Mouse (Mus musculus): ENCODE data around the gene Lhfpl3. TPM values are rescaled to one million over a fixed set of nuclear protein-coding genes. Genes with fewer than 3 reads are reported as not detected.

Gene Lhfpl3
- total and polyA plus RNA-seq, 2 experiments from 2014 or later: 0.18 TPM; not detected in 1

DNA sequence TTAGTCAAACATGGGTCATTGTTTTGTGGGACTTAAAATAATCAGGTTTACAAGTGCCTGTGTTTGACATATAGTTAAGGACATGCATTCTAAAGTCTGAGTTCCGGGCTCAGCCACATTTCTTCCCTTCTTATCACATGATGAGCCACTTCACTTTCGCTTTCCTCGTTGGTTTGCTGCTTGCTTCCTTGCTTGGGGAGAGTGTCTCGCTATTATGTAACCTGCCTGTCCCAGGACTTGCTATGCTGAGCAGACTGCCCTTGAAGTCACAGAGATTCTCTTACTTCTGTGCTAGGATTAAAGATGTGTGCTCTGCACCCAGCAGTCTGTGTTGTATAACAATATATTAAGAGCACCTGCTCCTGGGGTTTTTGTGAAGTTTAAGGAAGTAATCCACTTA, 110.6 kb downstream of the Lhfpl3 start:
- H3K9ac ChIP-seq (replicated peaks; ENCODE audit: low read depth, low read length): no peak overlapping the region
- TF ChIP-seq CTCF (IDR thresholded peaks at IDR 0.05; ENCODE audit: low read depth) (no peak), EP300 (IDR thresholded peaks at IDR 0.05; ENCODE audit: low read depth) (no peak)
- no peaks in the 10 kb centered on the region for H3K36me3 ChIP-seq (replicated peaks; ENCODE audit: control insufficient read depth, insufficient read depth, low read length)
- no peaks in the 10 kb centered on the region for H3K4me1 ChIP-seq (ENCODE audit: control insufficient read depth, insufficient read depth)
- no peaks in the 10 kb centered on the region for H3K9me3 ChIP-seq (replicated peaks; ENCODE audit: control insufficient read depth, low read length)
- ATAC-seq (ENCODE audit: insufficient read depth, low read depth): no peak
- H3K4me2 ChIP-seq (ENCODE audit: low read depth, low read length): no peak overlapping the region
- no peak overlapping the region for H3K4me3 ChIP-seq (ENCODE audit: low read depth, low read length)
- DNase-seq (ENCODE audit: low spot score): no peak
- WGBS: 38% methylated on average over 4 of the region's 4 CpGs
- no peaks in the 10 kb centered on the region for H3K27me3 ChIP-seq (ENCODE audit: control insufficient read depth, insufficient read depth, low read length)
- no peak overlapping the region for H3K27ac ChIP-seq (ENCODE audit: low read depth)

- no peak for ATAC-seq (ENCODE audit: insufficient read depth, low read depth)
- Histone ChIP-seq H3K9me3 (replicated peaks; ENCODE audit: control insufficient read depth, low read length) (no peaks in the 10 kb centered on the region), H3K27me3 (ENCODE audit: control insufficient read depth, insufficient read depth, low read length) (no peaks in the 10 kb centered on the region), H3K4me1 (ENCODE audit: control insufficient read depth, insufficient read depth) (no peaks in the 10 kb centered on the region), H3K36me3 (replicated peaks; ENCODE audit: control insufficient read depth, insufficient read depth, low read length) (no peaks in the 10 kb centered on the region), H3K27ac (ENCODE audit: low read depth) (no peak overlapping the region), H3K4me2 (ENCODE audit: low read depth, low read length) (no peak overlapping the region), H3K9ac (replicated peaks; ENCODE audit: low read depth, low read length) (no peak overlapping the region), H3K4me3 (ENCODE audit: low read depth, low read length) (no peak overlapping the region)
- DNase-seq (ENCODE audit: low spot score): no peak
- 33% methylated on average over 1 of the region's 1 CpGs for WGBS
- TF ChIP-seq CTCF (IDR thresholded peaks at IDR 0.05; ENCODE audit: low read depth) (no peak), EP300 (IDR thresholded peaks at IDR 0.05; ENCODE audit: low read depth) (no peak)
These were observed 115.5 kb downstream of the Lhfpl3 start for GRCm38 (mm10) chr5:22861399-22861798.

DNA sequence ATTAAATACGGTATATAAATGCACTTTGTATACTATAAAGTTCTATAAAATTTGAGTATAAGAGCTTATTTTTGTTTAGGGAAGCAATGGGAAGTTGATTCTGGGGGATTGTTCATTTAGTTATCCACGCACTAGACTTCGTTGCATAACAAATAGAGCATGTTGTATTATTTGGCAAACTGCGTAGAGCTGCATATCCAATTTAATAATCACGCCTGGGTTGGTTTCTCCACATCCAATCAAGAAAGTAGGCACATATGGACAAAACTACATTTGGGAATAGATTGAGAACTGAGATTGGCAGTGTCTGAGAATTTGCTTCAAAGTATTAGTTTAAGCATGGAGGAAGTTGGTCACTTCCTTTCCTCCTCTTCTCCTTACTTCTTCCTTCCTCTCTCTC, 123.2 kb downstream of the Lhfpl3 start:
- no peaks in the 10 kb centered on the region for H3K36me3 ChIP-seq (replicated peaks; ENCODE audit: control insufficient read depth, insufficient read depth, low read length)
- ATAC-seq (ENCODE audit: insufficient read depth, low read depth) (no peak), DNase-seq (ENCODE audit: low spot score) (no peak)
- no peak overlapping the region for H3K4me3 ChIP-seq (ENCODE audit: low read depth, low read length)
- H3K9me3 ChIP-seq (replicated peaks; ENCODE audit: control insufficient read depth, low read length): no peaks in the 10 kb centered on the region
- H3K4me2 ChIP-seq (ENCODE audit: low read depth, low read length): no peak overlapping the region
- H3K27me3 ChIP-seq (ENCODE audit: control insufficient read depth, insufficient read depth, low read length): no peaks in the 10 kb centered on the region
- no peak overlapping the region for H3K9ac ChIP-seq (replicated peaks; ENCODE audit: low read depth, low read length)
- no peak overlapping the region for H3K27ac ChIP-seq (ENCODE audit: low read depth)
- TF ChIP-seq CTCF (IDR thresholded peaks at IDR 0.05; ENCODE audit: low read depth) (no peak), EP300 (IDR thresholded peaks at IDR 0.05; ENCODE audit: low read depth) (no peak)
- 88% methylated on average over 5 of the region's 5 CpGs for WGBS
- H3K4me1 ChIP-seq (ENCODE audit: control insufficient read depth, insufficient read depth): no peaks in the 10 kb centered on the region

DNA sequence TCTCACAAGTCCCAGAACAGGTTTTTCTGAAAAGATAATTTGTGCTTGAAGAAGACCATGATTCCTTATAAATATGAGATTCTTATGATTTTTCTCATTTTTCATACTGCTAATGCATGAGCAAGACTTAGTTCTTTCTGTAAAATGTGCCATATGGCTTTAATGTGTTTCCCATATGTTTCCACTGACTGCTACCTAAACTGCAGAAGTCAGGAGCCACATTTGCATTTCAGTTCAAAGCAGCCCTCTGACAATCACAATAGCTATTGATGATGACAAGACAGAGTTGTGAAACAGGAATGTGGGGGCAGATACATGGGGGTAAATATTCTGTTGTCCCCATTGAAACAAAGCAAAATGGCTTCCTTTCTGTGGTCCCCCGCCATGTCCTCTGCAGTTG, 126.6 kb downstream of the Lhfpl3 start:
- TF ChIP-seq CTCF (IDR thresholded peaks at IDR 0.05; ENCODE audit: low read depth) (no peak), EP300 (IDR thresholded peaks at IDR 0.05; ENCODE audit: low read depth) (no peak)
- 42% methylated on average over 1 of the region's 1 CpGs for WGBS
- Histone ChIP-seq H3K4me3 (ENCODE audit: low read depth, low read length) (no peak overlapping the region), H3K27ac (ENCODE audit: low read depth) (no peak overlapping the region), H3K27me3 (ENCODE audit: control insufficient read depth, insufficient read depth, low read length) (no peaks in the 10 kb centered on the region), H3K9ac (replicated peaks; ENCODE audit: low read depth, low read length) (no peak overlapping the region), H3K9me3 (replicated peaks; ENCODE audit: control insufficient read depth, low read length) (no peaks in the 10 kb centered on the region), H3K4me1 (ENCODE audit: control insufficient read depth, insufficient read depth) (no peaks in the 10 kb centered on the region), H3K36me3 (replicated peaks; ENCODE audit: control insufficient read depth, insufficient read depth, low read length) (no peaks in the 10 kb centered on the region), H3K4me2 (ENCODE audit: low read depth, low read length) (no peak overlapping the region)
- ATAC-seq (ENCODE audit: insufficient read depth, low read depth): no peak
- DNase-seq (ENCODE audit: low spot score): no peak

DNA sequence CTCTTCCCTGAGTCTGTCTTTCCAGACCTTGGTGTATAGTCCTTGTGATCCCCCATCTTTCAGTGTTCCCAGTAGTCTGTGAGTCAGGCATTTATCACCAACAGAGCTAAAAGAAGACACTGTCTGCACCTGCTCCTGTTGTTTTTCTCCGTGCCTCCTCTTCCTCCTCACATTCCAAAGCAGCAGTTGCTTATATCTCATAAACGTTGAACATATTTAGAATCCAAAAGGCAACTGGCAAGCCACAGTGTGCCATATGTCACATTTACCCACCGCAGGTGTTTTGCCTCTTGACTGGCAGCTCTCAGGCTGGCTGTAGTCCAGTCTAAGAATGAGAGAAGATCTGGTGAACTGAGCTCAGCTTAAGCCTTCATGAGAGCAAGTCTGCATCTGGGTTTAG, 142.5 kb downstream of the Lhfpl3 start:
- H3K27me3 ChIP-seq (ENCODE audit: control insufficient read depth, insufficient read depth, low read length): no peaks in the 10 kb centered on the region
- no peaks in the 10 kb centered on the region for H3K36me3 ChIP-seq (replicated peaks; ENCODE audit: control insufficient read depth, insufficient read depth, low read length)
- WGBS: 54% methylated on average over 3 of the region's 3 CpGs
- no peak overlapping the region for H3K4me3 ChIP-seq (ENCODE audit: low read depth, low read length)
- no peak for DNase-seq (ENCODE audit: low spot score)
- TF ChIP-seq EP300 (IDR thresholded peaks at IDR 0.05; ENCODE audit: low read depth) (no peak), CTCF (IDR thresholded peaks at IDR 0.05; ENCODE audit: low read depth) (no peak)
- H3K4me1 ChIP-seq (ENCODE audit: control insufficient read depth, insufficient read depth): no peaks in the 10 kb centered on the region
- H3K4me2 ChIP-seq (ENCODE audit: low read depth, low read length): no peak overlapping the region
- H3K9ac ChIP-seq (replicated peaks; ENCODE audit: low read depth, low read length): no peak overlapping the region
- no peak overlapping the region for H3K27ac ChIP-seq (ENCODE audit: low read depth)
- no peak for ATAC-seq (ENCODE audit: insufficient read depth, low read depth)
- no peaks in the 10 kb centered on the region for H3K9me3 ChIP-seq (replicated peaks; ENCODE audit: control insufficient read depth, low read length)

- TF ChIP-seq CTCF (IDR thresholded peaks at IDR 0.05; ENCODE audit: low read depth) (no peak), EP300 (IDR thresholded peaks at IDR 0.05; ENCODE audit: low read depth) (no peak)
- Histone ChIP-seq H3K36me3 (replicated peaks; ENCODE audit: control insufficient read depth, insufficient read depth, low read length) (no peaks in the 10 kb centered on the region), H3K27ac (ENCODE audit: low read depth) (no peak overlapping the region), H3K4me3 (ENCODE audit: low read depth, low read length) (no peak overlapping the region), H3K9me3 (replicated peaks; ENCODE audit: control insufficient read depth, low read length) (no peaks in the 10 kb centered on the region), H3K4me2 (ENCODE audit: low read depth, low read length) (no peak overlapping the region), H3K9ac (replicated peaks; ENCODE audit: low read depth, low read length) (no peak overlapping the region), H3K4me1 (ENCODE audit: control insufficient read depth, insufficient read depth) (no peaks in the 10 kb centered on the region), H3K27me3 (ENCODE audit: control insufficient read depth, insufficient read depth, low read length) (no peaks in the 10 kb centered on the region)
- ATAC-seq (ENCODE audit: insufficient read depth, low read depth) (no peak), DNase-seq (ENCODE audit: low spot score) (no peak)
- 38% methylated on average over 4 of the region's 4 CpGs for WGBS
These were observed 143.6 kb downstream of the Lhfpl3 start for GRCm38 (mm10) chr5:22889481-22889880.
